Mouse (Mus musculus): ENCODE data around the gene Dbnl. TPM values are rescaled to one million over a fixed set of nuclear protein-coding genes. Genes with fewer than 3 reads are reported as not detected.

The Dbnl gene
- total and polyA plus RNA-seq, 3 experiments = 25.6 to 29.2 (median 25.7) TPM

GRCm38 (mm10) chr11:5819223-5819622 is 30.9 kb downstream of the Dbnl start:
- H3K79me2 ChIP-seq (replicated peaks; ENCODE audit: control insufficient read depth, insufficient read depth, low read length) = no peaks in the 10 kb centered on the region
- no peak overlapping the region for H3K4me3 ChIP-seq
- no peak overlapping the region for H3K9ac ChIP-seq (ENCODE audit: low read depth, low read length)
- TF ChIP-seq EP300 (IDR thresholded peaks at IDR 0.05; ENCODE audit: insufficient read depth, low read depth, low read length) = no peak
- no peak for TF ChIP-seq CTCF (IDR thresholded peaks at IDR 0.05)
- TF ChIP-seq POLR2A (IDR thresholded peaks at IDR 0.05; ENCODE audit: insufficient read depth, low read depth, low read length) = no peak
- 73% methylated on average over 2 of the region's 2 CpGs for WGBS
- no peaks in the 10 kb centered on the region for H3K4me1 ChIP-seq (ENCODE audit: control insufficient read depth, insufficient read depth, low read length)
- DNase-seq = no peak
- intact Hi-C loops (cut with DNase I) = no loop called here
- H3K27ac ChIP-seq = no peak overlapping the region
- H3K27me3 ChIP-seq (ENCODE audit: control insufficient read depth, insufficient read depth, low read length) = no peaks in the 10 kb centered on the region
- no peaks in the 10 kb centered on the region for H3K36me3 ChIP-seq (ENCODE audit: control insufficient read depth, insufficient read depth, low read length)

- Histone ChIP-seq H3K36me3 (ENCODE audit: control insufficient read depth, insufficient read depth, low read length) (no peaks in the 10 kb centered on the region), H3K27ac (no peak overlapping the region), H3K9ac (ENCODE audit: low read depth, low read length) (no peak overlapping the region), H3K27me3 (ENCODE audit: control insufficient read depth, insufficient read depth, low read length) (no peaks in the 10 kb centered on the region), H3K79me2 (replicated peaks; ENCODE audit: control insufficient read depth, insufficient read depth, low read length) (no peaks in the 10 kb centered on the region), H3K4me1 (ENCODE audit: control insufficient read depth, insufficient read depth, low read length) (no peaks in the 10 kb centered on the region), H3K4me3 (no peak overlapping the region)
- TF ChIP-seq POLR2A (IDR thresholded peaks at IDR 0.05; ENCODE audit: insufficient read depth, low read depth, low read length) (no peak), CTCF (IDR thresholded peaks at IDR 0.05) (no peak), EP300 (IDR thresholded peaks at IDR 0.05; ENCODE audit: insufficient read depth, low read depth, low read length) (no peak)
- intact Hi-C loops (cut with DNase I) = no loop called here
- DNase-seq = no peak
Measured at GRCm38 (mm10) chr11:5825432-5825831, 37.1 kb downstream of the Dbnl start.

GRCm38 (mm10) chr11:5827931-5828330 is 39.6 kb downstream of the Dbnl start:
- no peak overlapping the region for H3K4me3 ChIP-seq
- H3K27me3 ChIP-seq (ENCODE audit: control insufficient read depth, insufficient read depth, low read length) = no peaks in the 10 kb centered on the region
- TF ChIP-seq EP300 (IDR thresholded peaks at IDR 0.05; ENCODE audit: insufficient read depth, low read depth, low read length) (no peak), CTCF (IDR thresholded peaks at IDR 0.05) (no peak), POLR2A (IDR thresholded peaks at IDR 0.05; ENCODE audit: insufficient read depth, low read depth, low read length) (no peak)
- WGBS = 86% methylated on average over 5 of the region's 5 CpGs
- intact Hi-C loops (cut with DNase I) = no loop called here
- H3K4me1 ChIP-seq (ENCODE audit: control insufficient read depth, insufficient read depth, low read length) = no peaks in the 10 kb centered on the region
- H3K36me3 ChIP-seq (ENCODE audit: control insufficient read depth, insufficient read depth, low read length) = no peaks in the 10 kb centered on the region
- H3K9ac ChIP-seq (ENCODE audit: low read depth, low read length) = no peak overlapping the region
- H3K79me2 ChIP-seq (replicated peaks; ENCODE audit: control insufficient read depth, insufficient read depth, low read length) = no peaks in the 10 kb centered on the region
- H3K27ac ChIP-seq = no peak overlapping the region
- DNase-seq = no peak

GRCm38 (mm10) chr11:5828509-5829191 is 40.4 kb downstream of the Dbnl start:
- no peak for TF ChIP-seq EP300 (IDR thresholded peaks at IDR 0.05; ENCODE audit: insufficient read depth, low read depth, low read length)
- TF ChIP-seq POLR2A (IDR thresholded peaks at IDR 0.05; ENCODE audit: insufficient read depth, low read depth, low read length) = no peak
- TF ChIP-seq CTCF (IDR thresholded peaks at IDR 0.05) = no peak
- no peaks in the 10 kb centered on the region for H3K36me3 ChIP-seq (ENCODE audit: control insufficient read depth, insufficient read depth, low read length)
- H3K4me3 ChIP-seq = no peak overlapping the region
- no peaks in the 10 kb centered on the region for H3K79me2 ChIP-seq (replicated peaks; ENCODE audit: control insufficient read depth, insufficient read depth, low read length)
- no peak overlapping the region for H3K9ac ChIP-seq (ENCODE audit: low read depth, low read length)
- no peaks in the 10 kb centered on the region for H3K4me1 ChIP-seq (ENCODE audit: control insufficient read depth, insufficient read depth, low read length)
- intact Hi-C loops (cut with DNase I) = no loop called here
- WGBS = 75% methylated on average over 11 of the region's 11 CpGs
- no peak overlapping the region for H3K27ac ChIP-seq
- no peaks in the 10 kb centered on the region for H3K27me3 ChIP-seq (ENCODE audit: control insufficient read depth, insufficient read depth, low read length)
- no peak for DNase-seq

- intact Hi-C loops (cut with DNase I) = no loop called here
- no peak overlapping the region for H3K27ac ChIP-seq
- no peak for DNase-seq
Measured at GRCm38 (mm10) chr11:5829327-5829726, 41.0 kb downstream of the Dbnl start.

GRCm38 (mm10) chr11:5834506-5834905 is 46.2 kb downstream of the Dbnl start:
- intact Hi-C loops (cut with DNase I) = no loop called here
- TF ChIP-seq EP300 (IDR thresholded peaks at IDR 0.05; ENCODE audit: insufficient read depth, low read depth, low read length) (no peak), POLR2A (IDR thresholded peaks at IDR 0.05; ENCODE audit: insufficient read depth, low read depth, low read length) (no peak), CTCF (IDR thresholded peaks at IDR 0.05) (no peak)
- H3K79me2 ChIP-seq (replicated peaks; ENCODE audit: control insufficient read depth, insufficient read depth, low read length) = no peaks in the 10 kb centered on the region
- H3K4me1 ChIP-seq (ENCODE audit: control insufficient read depth, insufficient read depth, low read length) = peaks cover 2% of the 10 kb centered on the region; the same call in 1 of the 2 replicates
- no peaks in the 10 kb centered on the region for H3K27me3 ChIP-seq (ENCODE audit: control insufficient read depth, insufficient read depth, low read length)
- no peaks in the 10 kb centered on the region for H3K36me3 ChIP-seq (ENCODE audit: control insufficient read depth, insufficient read depth, low read length)
- H3K27ac ChIP-seq = no peak overlapping the region
- no peak overlapping the region for H3K9ac ChIP-seq (ENCODE audit: low read depth, low read length)
- 77% methylated on average over 9 of the region's 9 CpGs for WGBS
- no peak for DNase-seq
- no peak overlapping the region for H3K4me3 ChIP-seq

More at GRCm38 (mm10) chr11:5829327-5829726, 41.0 kb downstream of the Dbnl start:
- Histone ChIP-seq H3K27me3 (ENCODE audit: control insufficient read depth, insufficient read depth, low read length) (no peaks in the 10 kb centered on the region), H3K79me2 (replicated peaks; ENCODE audit: control insufficient read depth, insufficient read depth, low read length) (no peaks in the 10 kb centered on the region), H3K36me3 (ENCODE audit: control insufficient read depth, insufficient read depth, low read length) (no peaks in the 10 kb centered on the region), H3K4me3 (no peak overlapping the region), H3K4me1 (ENCODE audit: control insufficient read depth, insufficient read depth, low read length) (no peaks in the 10 kb centered on the region), H3K9ac (ENCODE audit: low read depth, low read length) (no peak overlapping the region)
- TF ChIP-seq POLR2A (IDR thresholded peaks at IDR 0.05; ENCODE audit: insufficient read depth, low read depth, low read length) = no peak
- TF ChIP-seq CTCF (IDR thresholded peaks at IDR 0.05) = no peak
- TF ChIP-seq EP300 (IDR thresholded peaks at IDR 0.05; ENCODE audit: insufficient read depth, low read depth, low read length) = no peak
- WGBS = 85% methylated on average over 12 of the region's 12 CpGs
